Mouse (Mus musculus) heart, postnatal 10 days (tissue): ENCODE results near the gene Gng8. TPM values are rescaled to one million over a fixed set of nuclear protein-coding genes. Genes with fewer than 3 reads are reported as not detected.

ENCODE experiments used
- DNase-seq, 2 experiments: peaks; one replicate each; pipeline ENCODE4 v3.0.0; 2021
- intact Hi-C: fragments of 180-260 bp; cut with DNase I; formaldehyde crosslinking; loops from one replicate; pipeline ENCODE4 v1.15.1; 2025
- total RNA-seq, 2 experiments: library from RNA; stranded (reverse); gene quantifications; 2 replicates each; pipeline ENCODE4 v1.2.3; 2021

Gene Gng8
- total RNA-seq, 2 experiments from 2014 or later, result 0.82 to 1.4 TPM

GRCm38 (mm10) chr7:16905491-16906021 lies 14.0 kb downstream of the Gng8 start:
- DNase-seq, result peak; percentile 66 to 68
- intact Hi-C loops, result no loop called here

GRCm38 (mm10) chr7:16906281-16906680 lies 14.7 kb downstream of the Gng8 start, which contains the start of gene Ptgir:
Gene Ptgir, plus strand, starts transcription at chr7:16906490.
- intact Hi-C loops, result no loop called here
- DNase-seq, result peak; percentile 79 to 82

- no peak for DNase-seq
- intact Hi-C loops, result no loop called here
Observed at GRCm38 (mm10) chr7:16906889-16907559, 15.4 kb downstream of the Gng8 start.

GRCm38 (mm10) chr7:16907842-16908241 lies 16.3 kb downstream of the Gng8 start:
- DNase-seq, result no peak
- intact Hi-C loops, result no loop called here

GRCm38 (mm10) chr7:16908367-16908766 lies 16.8 kb downstream of the Gng8 start:
- intact Hi-C loops, result no loop called here
- DNase-seq, result no peak

GRCm38 (mm10) chr7:16908859-16909258 lies 17.3 kb downstream of the Gng8 start:
- no peak for DNase-seq
- intact Hi-C loops, result no loop called here

GRCm38 (mm10) chr7:16909909-16910308 lies 18.3 kb downstream of the Gng8 start:
- no peak for DNase-seq
- intact Hi-C loops, result loop anchor here (5.0 kb wide), 1 partner anchor 48 kb away; no protein-coding TSS in a partner anchor

GRCm38 (mm10) chr7:16911904-16912303 lies 20.3 kb downstream of the Gng8 start:
- DNase-seq, result no peak
- intact Hi-C loops, result loop anchor here (5.0 kb wide), 1 partner anchor 50 kb away; no protein-coding TSS in a partner anchor

- intact Hi-C loops, result loop anchor here (5.0 kb wide), 1 partner anchor 50 kb away; no protein-coding TSS in a partner anchor
Observed at GRCm38 (mm10) chr7:16912360-16912759, 20.8 kb downstream of the Gng8 start.

GRCm38 (mm10) chr7:16913806-16914452 lies 22.3 kb downstream of the Gng8 start:
- peak; percentile 80 to 89 for DNase-seq
- intact Hi-C loops, result loop anchor here (1.0 to 5.0 kb wide), 2 partner anchors 19 to 52 kb away; no protein-coding TSS in a partner anchor

More at GRCm38 (mm10) chr7:16912360-16912759, 20.8 kb downstream of the Gng8 start:
- peak in 1 of 2 experiments; percentile 51 for DNase-seq

GRCm38 (mm10) chr7:16914453-16915343 lies 23.1 kb downstream of the Gng8 start:
- DNase-seq, result no peak
- intact Hi-C loops, result loop anchor here (5.0 kb wide), 1 partner anchor 52 kb away; no protein-coding TSS in a partner anchor

- no peak for DNase-seq
- intact Hi-C loops, result no loop called here
Observed at GRCm38 (mm10) chr7:16915461-16916340, 24.1 kb downstream of the Gng8 start.

- intact Hi-C loops, result no loop called here
- peak in 1 of 2 experiments; percentile 59 for DNase-seq
Observed at GRCm38 (mm10) chr7:16916342-16917265, 25.0 kb downstream of the Gng8 start.

GRCm38 (mm10) chr7:16917447-16917846 lies 25.9 kb downstream of the Gng8 start:
- intact Hi-C loops, result no loop called here
- no peak for DNase-seq

- no peak for DNase-seq
- intact Hi-C loops, result no loop called here
Observed at GRCm38 (mm10) chr7:16918014-16918413, 26.4 kb downstream of the Gng8 start.

- intact Hi-C loops, result no loop called here
- no peak for DNase-seq
Observed at GRCm38 (mm10) chr7:16918670-16919069, 27.1 kb downstream of the Gng8 start.

GRCm38 (mm10) chr7:16919395-16920149 lies 28.0 kb downstream of the Gng8 start:
- no peak for DNase-seq
- intact Hi-C loops, result loop anchor here (5.0 kb wide), 1 partner anchor 102 kb away; the partner anchor contains the start of genes Fkrp and Strn4
